Mouse (Mus musculus): Measurements from ENCODE around the gene Klhl21. TPM values are rescaled to one million over a fixed set of nuclear protein-coding genes. Genes with fewer than 3 reads are reported as not detected.
A peak's percentile ranks its signal among the peaks of the same experiment; 100 is the strongest.
"Not testable (repeated sequence)": the region's sequence is repeated elsewhere in the genome, so short reads cannot be mapped to it uniquely, and the experiment has no call there.

Klhl21 gene
- total RNA-seq, 2 experiments from 2014 or later = 20.2 to 20.3 TPM

- no peak for DNase-seq (ENCODE audit: low spot score in 2 of 2)
Observed at GRCm38 (mm10) chr4:152021568-152022097, 13.0 kb downstream of the Klhl21 start.

- peak in 1 of 2 experiments; percentile 16 for DNase-seq (ENCODE audit: low spot score in 2 of 2)
Observed at GRCm38 (mm10) chr4:152022506-152022905, 13.9 kb downstream of the Klhl21 start.

- no peak for DNase-seq (ENCODE audit: low spot score in 2 of 2)
Observed at GRCm38 (mm10) chr4:152024525-152024924, 15.9 kb downstream of the Klhl21 start.

GRCm38 (mm10) chr4:152026751-152027508 is 18.3 kb downstream of the Klhl21 start:
- DNase-seq (ENCODE audit: low spot score in 2 of 2) = no peak

GRCm38 (mm10) chr4:152027524-152027923 is 18.9 kb downstream of the Klhl21 start, which contains the start of gene Zbtb48:
TSS of gene Zbtb48 (minus strand) at chr4:152027671.
- peak; percentile 92 to 97 for DNase-seq (ENCODE audit: low spot score in 2 of 2)

- no peak for DNase-seq (ENCODE audit: low spot score in 2 of 2)
Observed at GRCm38 (mm10) chr4:152028456-152028855, 19.9 kb downstream of the Klhl21 start.

- no peak for DNase-seq (ENCODE audit: low spot score in 2 of 2)
Observed at GRCm38 (mm10) chr4:152029087-152029486, 20.5 kb downstream of the Klhl21 start.

- no peak for DNase-seq (ENCODE audit: low spot score in 2 of 2)
Observed at GRCm38 (mm10) chr4:152029997-152030396, 21.4 kb downstream of the Klhl21 start.

- no peak for DNase-seq (ENCODE audit: low spot score in 2 of 2)
Observed at GRCm38 (mm10) chr4:152032922-152033321, 24.3 kb downstream of the Klhl21 start.

- DNase-seq (ENCODE audit: low spot score in 2 of 2) = not testable (repeated sequence)
Observed at GRCm38 (mm10) chr4:152036464-152036863, 27.9 kb downstream of the Klhl21 start.

GRCm38 (mm10) chr4:152038225-152038984 is 29.8 kb downstream of the Klhl21 start, which contains the start of gene Tas1r1:
TSS of gene Tas1r1 (minus strand) at chr4:152038568.
- no peak for DNase-seq (ENCODE audit: low spot score in 2 of 2)

- DNase-seq (ENCODE audit: low spot score in 2 of 2) = peak; percentile 91 to 94
Observed at GRCm38 (mm10) chr4:152038985-152039830, 30.6 kb downstream of the Klhl21 start, which contains the start of gene Nol9. TSS of gene Nol9 (plus strand) at chr4:152039321.

- DNase-seq (ENCODE audit: low spot score in 2 of 2) = no peak
Observed at GRCm38 (mm10) chr4:152039831-152040310, 31.3 kb downstream of the Klhl21 start.

- no peak for DNase-seq (ENCODE audit: low spot score in 2 of 2)
Observed at GRCm38 (mm10) chr4:152041924-152042641, 33.5 kb downstream of the Klhl21 start.

GRCm38 (mm10) chr4:152043171-152043570 is 34.6 kb downstream of the Klhl21 start:
- DNase-seq (ENCODE audit: low spot score in 2 of 2) = no peak

- DNase-seq (ENCODE audit: low spot score in 2 of 2) = no peak
Observed at GRCm38 (mm10) chr4:152044609-152045008, 36.0 kb downstream of the Klhl21 start.

GRCm38 (mm10) chr4:152062390-152063110 is 53.9 kb downstream of the Klhl21 start:
- peak; percentile 10 to 22 for DNase-seq (ENCODE audit: low spot score in 2 of 2)

GRCm38 (mm10) chr4:152067280-152067679 is 58.7 kb downstream of the Klhl21 start:
- DNase-seq (ENCODE audit: low spot score in 2 of 2) = no peak

Measured in left cerebral cortex, adult 18-20 months (tissue).